Comparison of ENCODE assay signal across 25 mouse cellular contexts in the genomic region with DNA sequence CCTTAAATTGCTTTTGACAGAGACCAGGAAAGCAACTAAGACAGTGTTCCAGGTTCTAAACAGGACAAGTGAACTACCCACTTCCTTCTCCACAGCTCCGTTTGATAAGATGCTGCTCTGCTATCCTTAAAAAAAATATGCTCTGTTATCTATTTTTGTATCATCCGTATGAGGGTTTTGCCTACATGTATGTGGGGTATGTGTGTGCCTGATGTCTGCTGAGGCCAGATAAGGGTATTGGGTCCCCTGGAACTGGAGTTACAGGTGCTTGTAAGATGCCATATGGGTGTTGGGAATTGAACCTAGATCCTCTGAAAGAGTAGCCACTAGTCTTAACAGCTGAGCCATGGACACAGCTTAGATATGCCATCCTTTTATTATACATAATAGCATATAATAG. TPM values are rescaled to one million over a fixed set of nuclear protein-coding genes. Genes with fewer than 3 reads are reported as not detected.
A peak's percentile ranks its signal among the peaks of the same experiment; 100 is the strongest.
DNase-seq lines count a peak whose midpoint lies in the region; ATAC-seq and TF ChIP-seq lines count a peak whose summit lies in the region.
"Had no signal": no experiment of that assay in that cellular context is flagged by ENCODE, and none has a peak within 500 bp of the region (broad histone marks: within the 10 kb centered on the region; RNA-seq: fewer than 3 reads in every experiment).

No protein-coding gene starts in this region.

- no peak for TF ChIP-seq EP300 in liver, postnatal 0 days (IDR thresholded peaks at IDR 0.05; ENCODE audit: low read depth)

- H3K27ac ChIP-seq in liver, embryonic 12.5 days = no peak overlapping the region
- no peak overlapping the region for H3K27ac ChIP-seq in liver, postnatal 0 days (ENCODE audit: low read depth)
- no peak overlapping the region for H3K27ac ChIP-seq in liver, embryonic 13.5 days
- H3K27ac ChIP-seq in liver, embryonic 15.5 days (replicated peaks) = no peak overlapping the region
- H3K27ac ChIP-seq: embryonic facial prominence, embryonic 13.5 days; embryonic facial prominence, embryonic 15.5 days; forebrain, embryonic 10.5 days; forebrain, embryonic 12.5 days had no signal

- intact Hi-C loops in left cerebral cortex, postnatal 25 days (cut with DNase I) = no loop called here

- 44% methylated on average over 2 of the region's 2 CpGs for WGBS in liver, embryonic 12.5 days (ENCODE audit: insufficient replicate concordance)
- WGBS in liver, postnatal 0 days (ENCODE audit: insufficient replicate concordance) = 62% methylated on average over 2 of the region's 2 CpGs
- WGBS in liver, embryonic 13.5 days (ENCODE audit: insufficient replicate concordance) = 28% methylated on average over 2 of the region's 2 CpGs
- 21% methylated on average over 2 of the region's 2 CpGs for WGBS in liver, embryonic 15.5 days (ENCODE audit: insufficient replicate concordance)

- 0 out of 2 replicates have a peak, but pooled peaks cover 4% of the 10 kb centered on the region for H3K4me1 ChIP-seq in liver, embryonic 12.5 days
- no peaks in the 10 kb centered on the region for H3K4me1 ChIP-seq in liver, postnatal 0 days (ENCODE audit: insufficient read depth)
- H3K4me1 ChIP-seq in liver, embryonic 13.5 days (replicated peaks) = no peaks in the 10 kb centered on the region
- H3K4me1 ChIP-seq in liver, embryonic 15.5 days (replicated peaks) = no peaks in the 10 kb centered on the region

- no peak for DNase-seq in liver, postnatal 0 days
- no peak for DNase-seq in liver, embryonic 13.5 days
- no peak for DNase-seq in adrenal gland, postnatal 36 days
- no peak for DNase-seq in cerebellum, postnatal 36 days
- DNase-seq in left cerebral cortex, postnatal 25 days (ENCODE audit: low spot score in 2 of 2) = no peak
- DNase-seq: adrenal gland, adult 8-10 months; adrenal gland, postnatal 14 days; cerebellum, adult 11 months; cerebellum, adult 2 months; cerebellum, adult 9-10 months; cerebellum, postnatal 10 days; cerebellum, postnatal 25 days; embryo, embryonic 11 days had no signal

- no peak overlapping the region for H3K4me2 ChIP-seq in liver, embryonic 12.5 days
- H3K4me2 ChIP-seq in liver, postnatal 0 days (ENCODE audit: low read depth, low read length) = no peak overlapping the region
- no peak overlapping the region for H3K4me2 ChIP-seq in liver, embryonic 13.5 days
- no peak overlapping the region for H3K4me2 ChIP-seq in liver, embryonic 15.5 days
- H3K4me2 ChIP-seq: embryonic facial prominence, embryonic 13.5 days; embryonic facial prominence, embryonic 15.5 days; forebrain, embryonic 12.5 days had no signal

- H3K9me3 ChIP-seq in liver, embryonic 12.5 days (replicated peaks) = no peaks in the 10 kb centered on the region
- H3K9me3 ChIP-seq in liver, postnatal 0 days (ENCODE audit: low read length) = no peaks in the 10 kb centered on the region
- no peaks in the 10 kb centered on the region for H3K9me3 ChIP-seq in liver, embryonic 13.5 days (replicated peaks)
- H3K9me3 ChIP-seq in liver, embryonic 15.5 days (replicated peaks) = no peaks in the 10 kb centered on the region
- H3K9me3 ChIP-seq: embryonic facial prominence, embryonic 13.5 days; embryonic facial prominence, embryonic 15.5 days; forebrain, embryonic 10.5 days; forebrain, embryonic 12.5 days had no signal

- H3K4me3 ChIP-seq in liver, embryonic 12.5 days = no peak overlapping the region
- no peak overlapping the region for H3K4me3 ChIP-seq in liver, postnatal 0 days (ENCODE audit: low read depth, low read length)
- no peak overlapping the region for H3K4me3 ChIP-seq in liver, embryonic 13.5 days (replicated peaks)
- no peak overlapping the region for H3K4me3 ChIP-seq in liver, embryonic 15.5 days (replicated peaks)
- H3K4me3 ChIP-seq: embryonic facial prominence, embryonic 13.5 days; embryonic facial prominence, embryonic 15.5 days; erythroblast, embryonic 14.5 days; forebrain, embryonic 10.5 days; forebrain, embryonic 12.5 days had no signal

- TF ChIP-seq CTCF in liver, postnatal 0 days (IDR thresholded peaks at IDR 0.05; ENCODE audit: low read depth) = no peak

- H3K9ac ChIP-seq in liver, embryonic 12.5 days = no peak overlapping the region
- no peak overlapping the region for H3K9ac ChIP-seq in liver, postnatal 0 days (replicated peaks)
- no peak overlapping the region for H3K9ac ChIP-seq in liver, embryonic 13.5 days
- no peak overlapping the region for H3K9ac ChIP-seq in liver, embryonic 15.5 days
- H3K9ac ChIP-seq: embryonic facial prominence, embryonic 13.5 days; embryonic facial prominence, embryonic 15.5 days; forebrain, embryonic 12.5 days had no signal

- peak; percentile 74 for ATAC-seq in liver, embryonic 12.5 days
- ATAC-seq in liver, postnatal 0 days = no peak
- ATAC-seq in liver, embryonic 13.5 days (ENCODE audit: low read depth) = peak; percentile 89
- ATAC-seq in liver, embryonic 15.5 days (ENCODE audit: insufficient read depth) = peak; percentile 80
- ATAC-seq: activated CD4-positive, CD25-positive, alpha-beta regulatory T cell, adult 4 months; forebrain, embryonic 14.5 days; forebrain, embryonic 16.5 days; Patski had no signal

- no peaks in the 10 kb centered on the region for H3K27me3 ChIP-seq in liver, embryonic 12.5 days (replicated peaks)
- no peaks in the 10 kb centered on the region for H3K27me3 ChIP-seq in liver, postnatal 0 days (ENCODE audit: insufficient read depth, low read length)
- H3K27me3 ChIP-seq in liver, embryonic 13.5 days = no peaks in the 10 kb centered on the region
- 0 out of 2 replicates have a peak, but pooled peaks cover under 1% of the 10 kb centered on the region for H3K27me3 ChIP-seq in liver, embryonic 15.5 days
- H3K27me3 ChIP-seq: embryonic facial prominence, embryonic 13.5 days; embryonic facial prominence, embryonic 15.5 days; forebrain, embryonic 12.5 days; Patski had no signal

- no peaks in the 10 kb centered on the region for H3K36me3 ChIP-seq in liver, embryonic 12.5 days
- no peaks in the 10 kb centered on the region for H3K36me3 ChIP-seq in liver, postnatal 0 days (replicated peaks; ENCODE audit: insufficient read depth, low read length)
- H3K36me3 ChIP-seq in liver, embryonic 13.5 days = no peaks in the 10 kb centered on the region
- no peaks in the 10 kb centered on the region for H3K36me3 ChIP-seq in liver, embryonic 15.5 days (replicated peaks)
- H3K36me3 ChIP-seq: embryonic facial prominence, embryonic 13.5 days; embryonic facial prominence, embryonic 15.5 days; forebrain, embryonic 10.5 days; forebrain, embryonic 12.5 days had no signal

RNA-seq across cellular contexts. Expression of a gene that starts 19.6 kb away (rescaled TPM):
- polyA plus RNA-seq in liver, embryonic 12.5 days (2016; fragmentation: Nextera tagmentation; extraction: Ambion mirVana) = 0.20 and 0.23 TPM in 2 replicates
- polyA plus RNA-seq in liver, postnatal 0 days (2015; fragmentation: Nextera tagmentation; extraction: Ambion mirVana) = not detected in 2 replicates
- not detected in 2 replicates for polyA plus RNA-seq in liver, embryonic 13.5 days (2015; fragmentation: Nextera tagmentation; extraction: Ambion mirVana)
- not detected in 2 replicates for polyA plus RNA-seq in liver, embryonic 15.5 days (2015; fragmentation: Nextera tagmentation; extraction: Ambion mirVana)
- under 1 TPM; 0.16 to 0.60 TPM for total RNA-seq in adrenal gland, postnatal 36 days (2021)
- total RNA-seq in left cerebral cortex, postnatal 25 days (2021) = 10 to 100 TPM; 18.3 to 18.4 TPM
- total RNA-seq: common myeloid progenitor, adult 5-6 weeks had no signal
- polyA plus RNA-seq: activated CD4-positive, CD25-positive, alpha-beta regulatory T cell, adult 4 months; erythroblast, embryonic 14.5 days had no signal
